Mouse (Mus musculus): ENCODE results near the gene Fads6.

DNA sequence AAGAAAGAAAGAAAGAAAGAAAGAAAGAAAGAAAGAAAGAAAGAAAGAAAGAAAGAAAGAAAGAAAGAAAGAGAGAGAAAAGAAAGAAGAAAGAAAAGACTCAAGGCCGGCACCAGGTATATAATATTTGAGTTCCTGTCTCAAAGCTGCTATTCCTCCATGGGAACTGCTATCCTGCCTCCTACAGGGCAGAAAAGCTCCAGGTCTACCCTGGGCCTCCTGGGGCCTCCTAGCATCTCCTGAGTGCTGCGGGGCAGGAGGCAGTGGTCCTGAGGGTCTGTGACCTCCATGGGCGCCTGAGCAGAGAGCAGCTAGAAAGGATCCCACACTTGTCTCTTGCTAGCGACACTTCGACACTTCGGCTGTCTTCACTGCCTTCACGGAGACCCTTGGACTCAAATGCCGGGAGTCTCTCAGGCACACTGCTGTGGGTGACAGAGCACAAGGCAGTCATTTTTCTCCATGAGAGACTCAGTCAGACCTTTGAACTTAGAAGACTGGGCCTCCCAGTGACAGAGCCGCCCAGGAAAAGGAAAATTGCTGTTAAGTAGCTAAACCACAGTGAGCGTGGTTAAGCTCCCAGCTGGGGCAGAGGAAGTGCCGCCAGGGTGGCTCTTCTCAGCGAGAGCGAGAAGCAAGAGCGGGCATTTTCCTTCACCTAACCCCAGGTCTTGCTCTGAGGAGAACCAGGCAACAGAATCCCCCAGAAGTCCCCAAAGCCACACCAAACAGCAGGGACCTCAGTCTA lies 66.1 kb downstream of the Fads6 start:
- TF ChIP-seq CTCF (IDR thresholded peaks at IDR 0.05; ENCODE audit: borderline replicate concordance, insufficient read depth, low read depth, low read length) (no peak), POLR2A (IDR thresholded peaks at IDR 0.05; ENCODE audit: borderline replicate concordance, insufficient read depth, low read length) (no peak)
